Mouse (Mus musculus): ENCODE measurements around the gene Mat1a.

Gene Mat1a

DNA sequence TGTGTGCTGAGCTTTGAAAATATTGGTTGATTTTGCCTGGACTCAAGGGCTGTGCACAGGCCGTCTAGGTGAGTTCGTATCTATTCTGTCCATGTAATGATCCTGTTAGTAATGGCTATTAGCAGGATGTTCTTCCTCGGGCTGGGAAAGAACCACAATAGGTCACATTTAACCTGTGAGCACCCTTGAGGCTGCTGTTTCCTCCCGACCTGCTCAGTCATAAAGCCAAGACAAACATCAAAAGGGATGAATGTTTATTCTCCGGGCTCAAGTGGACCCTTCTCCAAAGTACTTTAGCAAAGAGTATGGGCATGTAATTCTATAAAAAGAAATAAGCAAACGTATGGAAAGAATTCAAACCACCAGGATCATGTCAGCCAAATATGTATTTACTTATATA, 41.2 kb downstream of the Mat1a start:
- no peak for DNase-seq

GRCm38 (mm10) chr14:41146922-41147321, 42.1 kb downstream of the Mat1a start:
- no peak for DNase-seq

GRCm38 (mm10) chr14:41147356-41147755, 42.5 kb downstream of the Mat1a start:
- no peak for DNase-seq

- DNase-seq: no peak
Observed at GRCm38 (mm10) chr14:41151220-41151898, 46.5 kb downstream of the Mat1a start, which contains the start of gene Mbl1. TSS of gene Mbl1 (plus strand) at chr14:41151458.

DNA sequence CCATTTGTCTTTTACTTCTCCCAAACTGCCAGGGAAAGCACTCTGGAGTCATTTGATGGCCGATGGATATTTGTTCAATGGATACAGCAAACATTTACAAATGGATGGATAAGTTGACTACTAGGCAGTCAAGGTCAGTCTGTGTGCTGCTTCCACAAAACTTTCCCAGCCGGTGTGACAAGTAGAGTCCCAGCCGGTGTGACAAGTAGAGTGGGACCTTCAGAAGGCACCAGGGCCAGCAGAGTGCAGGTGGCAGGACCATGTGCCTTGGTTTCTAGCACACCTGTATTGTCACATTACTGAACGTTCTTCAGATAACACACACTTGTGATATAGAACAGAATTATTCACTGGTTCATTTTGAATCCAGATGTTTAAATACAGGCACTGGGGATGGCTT, 55.2 kb downstream of the Mat1a start:
- no peak for DNase-seq

DNA sequence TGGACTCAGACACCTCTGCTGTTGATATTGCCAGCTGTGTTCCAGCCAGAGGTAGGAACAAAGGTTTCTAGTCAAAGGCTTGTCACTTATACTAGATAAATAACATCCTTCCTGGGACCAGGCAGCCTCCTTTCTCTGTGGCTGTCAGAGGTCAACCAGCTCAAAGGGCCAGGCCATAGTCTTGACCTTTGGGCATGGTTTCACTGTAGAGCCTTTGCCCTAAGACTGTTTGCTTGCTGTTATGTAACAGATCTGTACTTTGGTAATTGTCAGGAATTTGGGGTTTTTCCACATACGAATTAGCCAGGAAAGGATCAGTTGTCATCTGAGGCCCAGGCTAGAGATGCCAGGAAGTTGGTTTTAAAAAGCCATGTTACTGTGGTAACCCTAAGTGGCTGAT, 55.9 kb downstream of the Mat1a start:
- no peak for DNase-seq

DNA sequence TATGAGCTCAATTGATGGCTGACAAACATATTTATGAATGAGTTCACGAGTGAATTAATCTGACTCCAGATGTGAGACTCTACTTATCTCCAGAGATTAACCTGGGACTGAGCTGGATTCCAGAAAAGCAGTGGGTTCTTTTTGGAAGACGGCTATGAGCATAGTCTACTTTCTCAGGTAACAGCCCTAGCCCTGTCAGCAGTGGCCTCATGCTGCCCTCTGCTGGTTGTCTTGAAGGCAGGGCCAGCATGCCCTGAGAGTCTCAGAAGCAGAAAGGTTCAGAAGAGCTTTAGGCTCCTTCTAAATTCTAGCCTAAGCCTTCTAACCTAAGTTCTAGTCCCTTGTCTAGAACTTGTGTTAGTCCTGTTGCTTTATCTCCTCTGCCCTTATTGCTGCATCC, 57.8 kb downstream of the Mat1a start:
- DNase-seq: no peak

DNA sequence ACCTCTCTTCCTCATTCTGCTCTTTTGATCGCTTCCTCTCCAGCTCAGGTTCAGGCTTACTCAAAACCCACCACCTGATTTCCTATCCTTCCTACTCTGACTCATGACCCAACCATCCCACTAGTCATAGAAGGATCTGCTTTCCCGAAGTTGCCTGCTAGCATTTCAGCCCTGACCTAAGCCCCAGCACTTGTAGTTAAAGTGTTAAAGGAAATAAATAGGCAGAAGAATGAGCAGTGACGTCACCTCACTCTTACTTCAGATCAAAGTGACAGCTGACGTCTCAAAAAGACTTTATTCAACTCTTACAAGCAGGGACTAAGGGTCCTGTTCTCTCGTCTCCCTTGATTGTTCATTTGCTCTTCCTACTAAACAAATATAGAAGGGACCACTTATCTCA, 62.4 kb downstream of the Mat1a start:
- no peak for DNase-seq

GRCm38 (mm10) chr14:41168567-41168966, 63.7 kb downstream of the Mat1a start:
- no peak for DNase-seq

GRCm38 (mm10) chr14:41170514-41170913, 65.7 kb downstream of the Mat1a start:
- no peak for DNase-seq

Measured in cerebellum, adult 9-11 months (tissue).